Mouse (Mus musculus): Measurements from ENCODE around the gene Tepp. TPM values are rescaled to one million over a fixed set of nuclear protein-coding genes. Genes with fewer than 3 reads are reported as not detected.

Tepp gene
- polyA plus RNA-seq, 1 experiment from 2014 or later = not detected

DNA sequence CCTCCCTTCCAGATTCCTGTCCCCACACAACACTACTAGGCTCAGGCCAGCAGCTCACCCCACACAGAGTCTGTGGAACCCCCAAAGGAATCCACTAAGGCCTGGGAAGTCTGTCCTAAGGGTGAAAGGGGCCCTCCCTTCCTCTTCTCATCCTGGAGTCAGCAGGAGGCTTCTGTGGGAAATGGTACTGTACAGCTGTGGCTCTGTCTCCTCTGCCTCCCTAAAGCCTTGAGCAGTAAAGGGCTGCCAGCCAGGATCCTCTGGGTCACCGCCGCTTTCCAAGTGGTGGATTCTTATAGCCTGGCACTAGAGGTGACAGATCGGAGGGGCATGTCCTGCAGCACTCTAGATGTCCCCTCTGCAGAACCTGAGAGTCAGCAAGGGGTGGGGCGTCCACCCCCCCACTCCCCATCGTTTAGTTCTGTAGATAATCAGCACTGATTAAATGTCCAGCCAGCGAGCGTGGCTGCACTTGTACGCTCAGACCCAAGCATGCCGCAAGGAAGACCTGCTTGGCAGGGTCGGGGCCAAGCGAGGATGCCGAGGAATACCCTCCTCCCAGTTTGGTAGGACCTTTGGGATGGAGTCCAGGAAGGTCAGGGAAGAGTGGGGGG is 63.1 kb downstream of the Tepp start:
- Histone ChIP-seq H3K9ac (ENCODE audit: low read depth, low read length) (no peak overlapping the region), H3K4me3 (ENCODE audit: low read depth, low read length) (no peak overlapping the region), H3K27me3 (ENCODE audit: control insufficient read depth, insufficient read depth, low read depth, low read length) (no peaks in the 10 kb centered on the region), H3K4me1 (ENCODE audit: control insufficient read depth, low read depth, low read length) (peaks cover 6% of the 10 kb centered on the region; the same call in 1 of the 2 replicates), H3K36me3 (ENCODE audit: control insufficient read depth, insufficient read depth) (no peaks in the 10 kb centered on the region), H3K9me3 (replicated peaks; ENCODE audit: control insufficient read depth, low read length) (no peaks in the 10 kb centered on the region), H3K27ac (ENCODE audit: low read length) (no peak overlapping the region), H3K4me2 (ENCODE audit: low read depth, low read length) (no peak overlapping the region)
- 60% methylated on average over 12 of the region's 12 CpGs for WGBS (ENCODE audit: insufficient replicate concordance)
- ATAC-seq (ENCODE audit: low read depth) = no peak

DNA sequence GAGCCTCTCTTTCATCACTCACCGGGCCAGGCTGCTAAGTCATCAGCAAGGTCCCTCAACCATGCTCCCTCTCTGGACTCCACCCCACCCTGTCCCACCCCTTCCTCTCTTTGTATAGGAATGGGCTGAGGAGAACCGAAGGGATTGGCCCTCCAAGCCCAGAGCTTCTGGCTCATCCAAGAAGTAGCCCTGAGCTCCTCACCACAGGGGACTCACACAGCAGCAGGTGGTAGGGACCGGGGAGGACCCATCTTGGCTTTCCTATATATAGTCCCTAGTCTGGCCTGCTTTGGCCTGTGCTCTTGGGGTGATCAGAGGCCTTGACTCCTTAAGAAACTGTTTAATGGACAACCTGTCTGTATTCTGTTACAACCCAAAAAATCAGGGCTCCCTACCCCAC is 64.1 kb downstream of the Tepp start:
- WGBS (ENCODE audit: insufficient replicate concordance) = 54% methylated on average over 3 of the region's 3 CpGs
- peaks cover 6% of the 10 kb centered on the region; the same call in 1 of the 2 replicates for H3K4me1 ChIP-seq (ENCODE audit: control insufficient read depth, low read depth, low read length)

DNA sequence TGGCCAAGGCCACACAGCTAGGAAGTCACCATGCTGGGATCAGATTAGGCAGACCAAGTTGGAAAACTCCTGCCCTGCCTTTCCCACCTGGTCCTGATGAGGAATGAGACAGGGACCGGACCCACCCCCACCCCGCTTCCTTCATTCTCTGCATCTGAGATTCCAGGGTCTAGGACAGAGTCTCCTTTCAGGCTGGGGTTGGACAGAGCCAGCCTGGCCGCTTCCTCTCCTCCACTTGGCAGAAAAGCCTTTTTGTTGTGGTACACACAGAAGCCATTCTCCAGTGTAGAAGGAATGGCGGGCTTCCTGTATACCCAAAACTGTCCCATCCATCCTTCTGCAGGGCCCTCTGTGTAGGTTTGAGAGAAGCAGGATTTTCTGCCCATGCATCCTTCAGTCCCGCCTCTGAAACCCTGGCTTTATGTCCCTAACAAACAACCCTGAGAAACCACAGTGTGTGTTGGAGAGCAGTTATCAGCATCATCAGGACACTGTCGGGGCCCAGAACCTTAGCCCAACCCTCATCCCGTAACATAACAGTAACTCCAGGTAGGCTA is 65.1 kb downstream of the Tepp start:
- no peak overlapping the region for H3K9ac ChIP-seq (ENCODE audit: low read depth, low read length)
- H3K4me2 ChIP-seq (ENCODE audit: low read depth, low read length) = no peak overlapping the region
- H3K4me1 ChIP-seq (ENCODE audit: control insufficient read depth, low read depth, low read length) = peaks cover 4% of the 10 kb centered on the region; the same call in 1 of the 2 replicates
- no peak overlapping the region for H3K4me3 ChIP-seq (ENCODE audit: low read depth, low read length)
- 59% methylated on average over 7 of the region's 7 CpGs for WGBS (ENCODE audit: insufficient replicate concordance)
- no peaks in the 10 kb centered on the region for H3K36me3 ChIP-seq (ENCODE audit: control insufficient read depth, insufficient read depth)
- no peak overlapping the region for H3K27ac ChIP-seq (ENCODE audit: low read length)
- H3K9me3 ChIP-seq (replicated peaks; ENCODE audit: control insufficient read depth, low read length) = no peaks in the 10 kb centered on the region
- no peak for ATAC-seq (ENCODE audit: low read depth)
- H3K27me3 ChIP-seq (ENCODE audit: control insufficient read depth, insufficient read depth, low read depth, low read length) = no peaks in the 10 kb centered on the region

More for the DNA sequence above, 64.1 kb downstream of the Tepp start:
- no peak overlapping the region for H3K27ac ChIP-seq (ENCODE audit: low read length)
- no peak overlapping the region for H3K4me3 ChIP-seq (ENCODE audit: low read depth, low read length)
- no peak overlapping the region for H3K4me2 ChIP-seq (ENCODE audit: low read depth, low read length)
- no peak for ATAC-seq (ENCODE audit: low read depth)
- H3K9ac ChIP-seq (ENCODE audit: low read depth, low read length) = no peak overlapping the region
- no peaks in the 10 kb centered on the region for H3K9me3 ChIP-seq (replicated peaks; ENCODE audit: control insufficient read depth, low read length)
- no peaks in the 10 kb centered on the region for H3K36me3 ChIP-seq (ENCODE audit: control insufficient read depth, insufficient read depth)
- H3K27me3 ChIP-seq (ENCODE audit: control insufficient read depth, insufficient read depth, low read depth, low read length) = no peaks in the 10 kb centered on the region

Other genes starting within 250 kb of the Tepp start
- gene Katnb1, start 229.4 kb upstream of the Tepp start, polyA plus RNA-seq (2015; fragmentation: Nextera tagmentation; extraction: Ambion mirVana) = 8.2 and 9.6 TPM in 2 replicates
- gene Kifc3, start 107.8 kb upstream of the Tepp start, polyA plus RNA-seq (2015; fragmentation: Nextera tagmentation; extraction: Ambion mirVana) = 5.1 and 5.5 TPM in 2 replicates
- 0.07 and 0.12 TPM in 2 replicates for gene Cngb1, start 4.0 kb upstream of the Tepp start, polyA plus RNA-seq (2015; fragmentation: Nextera tagmentation; extraction: Ambion mirVana)
- gene Zfp319, start 21.4 kb downstream of the Tepp start, polyA plus RNA-seq (2015; fragmentation: Nextera tagmentation; extraction: Ambion mirVana) = 0.88 and 1.2 TPM in 2 replicates
- gene Usb1, start 21.7 kb downstream of the Tepp start, polyA plus RNA-seq (2015; fragmentation: Nextera tagmentation; extraction: Ambion mirVana) = 9.9 and 10.7 TPM in 2 replicates
- 0.76 and 0.85 TPM in 2 replicates for gene Mmp15, start 41.7 kb downstream of the Tepp start, polyA plus RNA-seq (2015; fragmentation: Nextera tagmentation; extraction: Ambion mirVana)
- 27.7 and 27.8 TPM in 2 replicates for gene Cfap20, start 124.3 kb downstream of the Tepp start, polyA plus RNA-seq (2015; fragmentation: Nextera tagmentation; extraction: Ambion mirVana)
- 2.7 and 3.1 TPM in 2 replicates for gene Csnk2a2, start 179.5 kb downstream of the Tepp start, polyA plus RNA-seq (2015; fragmentation: Nextera tagmentation; extraction: Ambion mirVana)
- gene Ccdc113, start 223.5 kb downstream of the Tepp start, polyA plus RNA-seq (2015; fragmentation: Nextera tagmentation; extraction: Ambion mirVana) = not detected in 2 replicates

Data from liver, embryonic 16.5 days (tissue).